Mouse (Mus musculus) common myeloid progenitor, adult 5-6 weeks (primary cell): Measurements from ENCODE around the gene Txnrd2. TPM values are rescaled to one million over a fixed set of nuclear protein-coding genes. Genes with fewer than 3 reads are reported as not detected.
A peak's percentile ranks its signal among the peaks of the same experiment; 100 is the strongest.

Experiments
- ATAC-seq: replicated peaks from 2 replicates; pipeline ENCODE4 v1.8.0; 2016; ENCODE audit warnings: low read depth, mild to moderate bottlenecking, moderate TSS enrichment, inconsistent platforms; ENCODE audit not compliant: poor library complexity, severe bottlenecking
- total RNA-seq: library from RNA; stranded (forward); fragments of 200-1000, 187-1606 nt; gene quantifications from 2 replicates; pipeline ENCODE4 v1.2.3, GENCODE M21; 2017

Txnrd2 gene
- total RNA-seq, 1 experiment from 2014 or later = 50.3 TPM

GRCm38 (mm10) chr16:18474021-18474420 lies 47.8 kb downstream of the Txnrd2 start:
- ATAC-seq = no peak

GRCm38 (mm10) chr16:18477996-18478395 lies 51.8 kb downstream of the Txnrd2 start:
- ATAC-seq = no peak

GRCm38 (mm10) chr16:18479667-18480066 lies 53.5 kb downstream of the Txnrd2 start:
- ATAC-seq = no peak

GRCm38 (mm10) chr16:18480933-18481485 lies 54.8 kb downstream of the Txnrd2 start:
- ATAC-seq = 0 out of 2 replicates have a peak, but pooled peaks have one; percentile 43

- no peak for ATAC-seq
Observed at GRCm38 (mm10) chr16:18482431-18482830, 56.2 kb downstream of the Txnrd2 start.

GRCm38 (mm10) chr16:18483839-18484238 lies 57.7 kb downstream of the Txnrd2 start:
- ATAC-seq = no peak

GRCm38 (mm10) chr16:18484386-18484785 lies 58.2 kb downstream of the Txnrd2 start:
- no peak for ATAC-seq

- ATAC-seq = no peak
Observed at GRCm38 (mm10) chr16:18484794-18485435, 58.7 kb downstream of the Txnrd2 start.

- no peak for ATAC-seq
Observed at GRCm38 (mm10) chr16:18486126-18486525, 59.9 kb downstream of the Txnrd2 start.

- ATAC-seq = no peak
Observed at GRCm38 (mm10) chr16:18490281-18490680, 64.1 kb downstream of the Txnrd2 start.

- ATAC-seq = 0 out of 2 replicates have a peak, but pooled peaks have one; percentile 42
Observed at GRCm38 (mm10) chr16:18490894-18491293, 64.7 kb downstream of the Txnrd2 start.

- ATAC-seq = peak; percentile 47
Observed at GRCm38 (mm10) chr16:18497865-18498515, 71.8 kb downstream of the Txnrd2 start.

GRCm38 (mm10) chr16:18498558-18498990 lies 72.4 kb downstream of the Txnrd2 start, which contains the start of the genes Gnb1l and Rtl10:
Gene Gnb1l, plus strand, starts transcription at chr16:18498713.
Gene Rtl10, plus strand, starts transcription at chr16:18498901.
- peak; percentile 90 for ATAC-seq

GRCm38 (mm10) chr16:18498996-18499395 lies 72.8 kb downstream of the Txnrd2 start:
- peak; percentile 12; the same call in 1 of the 2 replicates for ATAC-seq

GRCm38 (mm10) chr16:18501531-18501930 lies 75.3 kb downstream of the Txnrd2 start:
- ATAC-seq = no peak

GRCm38 (mm10) chr16:18503566-18504342 lies 77.6 kb downstream of the Txnrd2 start:
- ATAC-seq = no peak

GRCm38 (mm10) chr16:18506524-18507199 lies 80.5 kb downstream of the Txnrd2 start:
- ATAC-seq = no peak

- no peak for ATAC-seq
Observed at GRCm38 (mm10) chr16:18507200-18507549, 81.0 kb downstream of the Txnrd2 start.

GRCm38 (mm10) chr16:18511741-18512140 lies 85.6 kb downstream of the Txnrd2 start:
- no peak for ATAC-seq

GRCm38 (mm10) chr16:18513508-18513907 lies 87.3 kb downstream of the Txnrd2 start:
- ATAC-seq = no peak
